Mouse (Mus musculus) thymus, adult 2 months (tissue): ENCODE results near the gene Gm44973.

ENCODE experiments used
- CTCF ChIP-seq: fragments of 200-500 bp; IDR thresholded peaks from 2 replicates; pipeline ENCODE4 v1.5.1; 2012; ENCODE audit warnings: mild to moderate bottlenecking, control low read depth, low read length, moderate library complexity, borderline replicate concordance; ENCODE audit not compliant: control insufficient read depth, poor library complexity, insufficient read depth; ENCODE audit errors: extremely low read depth
- POLR2A ChIP-seq: fragments of 200-500 bp; IDR thresholded peaks from 2 replicates; pipeline ENCODE4 v1.6.1; 2012; ENCODE audit warnings: mild to moderate bottlenecking, low read length, control low read depth, moderate library complexity; ENCODE audit not compliant: control insufficient read depth, poor library complexity, insufficient read depth; ENCODE audit errors: extremely low read depth

GRCm38 (mm10) chr7:5036136-5036535, 20.8 kb downstream of the Gm44973 start:
- TF ChIP-seq POLR2A = no peak
- no peak for TF ChIP-seq CTCF
